Mouse (Mus musculus) liver, adult 2 months (tissue): Measurements from ENCODE around the gene Zfp108. TPM values are rescaled to one million over a fixed set of nuclear protein-coding genes. Genes with fewer than 3 reads are reported as not detected.
A peak's percentile ranks its signal among the peaks of the same experiment; 100 is the strongest.

Source experiments
- DNase-seq: peaks from one replicate; pipeline ENCODE4 v3.0.0-alpha.2; 2011; ENCODE audit warnings: low read depth, low spot score; ENCODE audit errors: extremely low read depth
- H3K27ac ChIP-seq: fragments of 200-500 bp; replicated peaks from 2 replicates; pipeline ENCODE4 v1.5.1; 2012; ENCODE audit warnings: low read depth, mild to moderate bottlenecking, control low read depth, inconsistent platforms, low read length; ENCODE audit not compliant: insufficient read depth
- H3K27me3 ChIP-seq: fragments of 200-500 bp; 2 replicates; pipeline ENCODE4 v1.6.1; 2012; ENCODE audit warnings: mild to moderate bottlenecking, moderate library complexity, low read length, inconsistent platforms; ENCODE audit not compliant: control insufficient read depth, insufficient read depth
- H3K36me3 ChIP-seq: fragments of 200-500 bp; 2 replicates; pipeline ENCODE4 v1.6.1; 2012; ENCODE audit warnings: low read length, inconsistent platforms; ENCODE audit not compliant: control insufficient read depth, insufficient read depth
- H3K4me1 ChIP-seq: fragments of 200-500 bp; 2 replicates; pipeline ENCODE4 v1.6.1; 2011; ENCODE audit warnings: low read length; ENCODE audit not compliant: control insufficient read depth, insufficient read depth
- H3K4me3 ChIP-seq: fragments of 200-500 bp; 2 replicates; pipeline ENCODE4 v1.5.1; 2011; ENCODE audit warnings: low read depth, mild to moderate bottlenecking, control low read depth, low read length, moderate library complexity; ENCODE audit not compliant: insufficient read depth
- H3K79me2 ChIP-seq: fragments of 200-500 bp; 2 replicates; pipeline ENCODE4 v1.6.1; 2012; ENCODE audit warnings: inconsistent platforms, mild to moderate bottlenecking, low read length, moderate library complexity; ENCODE audit not compliant: control insufficient read depth, insufficient read depth
- H3K9ac ChIP-seq: fragments of 200-500 bp; 2 replicates; pipeline ENCODE4 v1.6.1; 2012; ENCODE audit warnings: low read depth, mild to moderate bottlenecking, control low read depth, inconsistent platforms, low read length
- CTCF ChIP-seq: fragments of 200-500 bp; IDR thresholded peaks from 2 replicates; pipeline ENCODE4 v1.5.1; 2011; ENCODE audit warnings: low read depth, low read length, control low read depth
- POLR2A ChIP-seq: fragments of 200-500 bp; IDR thresholded peaks from 2 replicates; pipeline ENCODE4 v1.6.1; 2011; ENCODE audit warnings: low read length, control low read depth; ENCODE audit not compliant: insufficient read depth; ENCODE audit errors: extremely low read depth
- WGBS: fragments of 180-500 bp; shearing (Covaris S2); methylation state at CpG from one replicate; pipeline ENCODE4 v1.1.7; 2018; 5-methylcytosine and 5-hydroxymethylcytosine counted together
- polyA plus RNA-seq: library from polyadenylated mRNA; depleted of rRNA; stranded (reverse); fragments of >200 nt; gene quantifications from 2 replicates; pipeline ENCODE4 v1.2.3, GENCODE M21; 2012; rRNA removed
- total RNA-seq: library from RNA; depleted of rRNA; stranded (reverse); fragments of >200 nt; gene quantifications from 2 replicates; pipeline ENCODE4 v1.2.3, GENCODE M21; 2014; rRNA removed

Zfp108 gene
- total RNA-seq: 2.4 and 2.7 TPM in 2 replicates
- polyA plus RNA-seq: 0.38 and 0.61 TPM in 2 replicates

GRCm38 (mm10) chr7:24254633-24255474 is at the start of gene Zfp108:
Gene Zfp108 (plus strand): TSS chr7:24254794.
- peak; percentile 94 for DNase-seq
- no peaks in the 10 kb centered on the region for H3K27me3 ChIP-seq
- H3K4me1 ChIP-seq: peaks cover 5% of the 10 kb centered on the region; the same call in 1 of the 2 replicates
- TF ChIP-seq CTCF (no peak), POLR2A (no peak)
- WGBS: 16% methylated on average over 21 of the region's 21 CpGs
- H3K9ac ChIP-seq: peak within 1 kb of the TSS; percentile 52
- no peak within 1 kb of the TSS for H3K27ac ChIP-seq
- no peaks in the 10 kb centered on the region; the same call in 1 of the 2 replicates for H3K36me3 ChIP-seq
- no peaks in the 10 kb centered on the region; the same call in 1 of the 2 replicates for H3K79me2 ChIP-seq
- peak within 1 kb of the TSS; percentile 68 for H3K4me3 ChIP-seq

- no peak overlapping the region for H3K27ac ChIP-seq
- no peak for TF ChIP-seq CTCF
- no peak for TF ChIP-seq POLR2A
- H3K4me1 ChIP-seq: peaks cover 4% of the 10 kb centered on the region; the same call in 1 of the 2 replicates
- peak overlapping the region; percentile 77 for H3K9ac ChIP-seq
- 15% methylated on average over 24 of the region's 24 CpGs for WGBS
- peak overlapping the region; percentile 76 for H3K4me3 ChIP-seq
- peaks cover 3% of the 10 kb centered on the region; the same call in 1 of the 2 replicates for H3K79me2 ChIP-seq
- H3K36me3 ChIP-seq: peaks cover 6% of the 10 kb centered on the region; the same call in 1 of the 2 replicates
- DNase-seq: peak; percentile 90
- no peaks in the 10 kb centered on the region for H3K27me3 ChIP-seq
Measured at GRCm38 (mm10) chr7:24207488-24208261, 46.9 kb upstream of the Zfp108 start.

GRCm38 (mm10) chr7:24208282-24208886 is 46.2 kb upstream of the Zfp108 start:
- Histone ChIP-seq H3K4me3 (no peak overlapping the region), H3K9ac (no peak overlapping the region), H3K27me3 (no peaks in the 10 kb centered on the region), H3K79me2 (peaks cover 3% of the 10 kb centered on the region; the same call in 1 of the 2 replicates), H3K4me1 (peaks cover 4% of the 10 kb centered on the region; the same call in 1 of the 2 replicates), H3K36me3 (peaks cover 6% of the 10 kb centered on the region; the same call in 1 of the 2 replicates), H3K27ac (no peak overlapping the region)
- TF ChIP-seq POLR2A (no peak), CTCF (no peak)
- no peak for DNase-seq
- 60% methylated on average over 7 of the region's 7 CpGs for WGBS

GRCm38 (mm10) chr7:24210296-24210695 is 44.3 kb upstream of the Zfp108 start:
- Histone ChIP-seq H3K36me3 (no peaks in the 10 kb centered on the region), H3K4me1 (peaks cover 4% of the 10 kb centered on the region; the same call in 1 of the 2 replicates), H3K27me3 (no peaks in the 10 kb centered on the region), H3K9ac (no peak overlapping the region), H3K27ac (no peak overlapping the region), H3K4me3 (no peak overlapping the region), H3K79me2 (peaks cover 3% of the 10 kb centered on the region; the same call in 1 of the 2 replicates)
- no peak for DNase-seq
- TF ChIP-seq CTCF (no peak), POLR2A (no peak)
- 57% methylated on average over 2 of the region's 2 CpGs for WGBS

GRCm38 (mm10) chr7:24211343-24211742 is 43.3 kb upstream of the Zfp108 start, which contains the start of gene Zfp111:
Gene Zfp111 (minus strand): TSS chr7:24211443.
- no peaks in the 10 kb centered on the region; the same call in 1 of the 2 replicates for H3K79me2 ChIP-seq
- no peak within 1 kb of the TSS for H3K27ac ChIP-seq
- no peak within 1 kb of the TSS for H3K9ac ChIP-seq
- DNase-seq: no peak
- H3K27me3 ChIP-seq: no peaks in the 10 kb centered on the region
- no peaks in the 10 kb centered on the region for H3K36me3 ChIP-seq
- TF ChIP-seq CTCF (no peak), POLR2A (no peak)
- H3K4me1 ChIP-seq: peaks cover 4% of the 10 kb centered on the region; the same call in 1 of the 2 replicates
- WGBS: 81% methylated on average over 5 of the region's 5 CpGs
- H3K4me3 ChIP-seq: no peak within 1 kb of the TSS
